Mouse (Mus musculus) C2C12 (cell line): ENCODE measurements around the gene Cdc34b. TPM values are rescaled to one million over a fixed set of nuclear protein-coding genes. Genes with fewer than 3 reads are reported as not detected.

ENCODE experiments used
- H3K27me3 ChIP-seq: one replicate; pipeline ENCODE4 v1.6.1; 2011; ENCODE audit not compliant: control insufficient read depth, insufficient read depth, insufficient read length
- H3K36me3 ChIP-seq: one replicate; pipeline ENCODE4 v1.6.1; 2011; ENCODE audit not compliant: control insufficient read depth, insufficient read depth
- H3K4me3 ChIP-seq: one replicate; pipeline ENCODE4 v1.5.1; 2011; ENCODE audit warnings: mild to moderate bottlenecking, control low read depth; ENCODE audit not compliant: poor library complexity, insufficient read depth, severe bottlenecking
- H3K79me2 ChIP-seq: one replicate; pipeline ENCODE4 v1.6.1; 2011; ENCODE audit not compliant: control insufficient read depth, insufficient read depth
- H3K79me3 ChIP-seq: one replicate; pipeline ENCODE4 v1.6.1; 2011; ENCODE audit warnings: low read depth, control low read depth
- H3ac ChIP-seq: one replicate; pipeline ENCODE3; 2011; ENCODE audit warnings: low read depth; ENCODE audit not compliant: control insufficient read depth, insufficient read length
- CEBPB ChIP-seq: IDR thresholded peaks from one replicate; pipeline ENCODE4 v1.6.1; 2011; ENCODE audit warnings: low read depth, mild to moderate bottlenecking, control low read depth, moderate library complexity
- FOSL1 ChIP-seq: IDR thresholded peaks from one replicate; pipeline ENCODE4 v1.8.0; 2011; ENCODE audit warnings: mild to moderate bottlenecking, low read length; ENCODE audit not compliant: poor library complexity, insufficient read depth, severe bottlenecking
- MYOD1 ChIP-seq: IDR thresholded peaks from one replicate; pipeline ENCODE4 v1.6.1; 2011; ENCODE audit warnings: low read depth; ENCODE audit not compliant: control insufficient read depth, insufficient read length
- USF1 ChIP-seq: IDR thresholded peaks from one replicate; pipeline ENCODE4 v1.6.1; 2011; ENCODE audit warnings: low read depth, mild to moderate bottlenecking, control low read depth, moderate library complexity
- polyA plus RNA-seq: library from polyadenylated mRNA; unstranded; fragments of >200 nt; fragmentation: generic; extraction: Trizol; gene quantifications from one replicate; pipeline ENCODE4 v1.2.1, GENCODE M21; 2012; ENCODE audit warnings: missing spikeins

The Cdc34b gene
- polyA plus RNA-seq, 1 experiment: 0.02 TPM

- Histone ChIP-seq H3K4me3 (no peak overlapping the region), H3K79me2 (no peaks in the 10 kb centered on the region), H3K79me3 (no peaks in the 10 kb centered on the region), H3ac (no peak overlapping the region), H3K36me3 (no peaks in the 10 kb centered on the region), H3K27me3 (no peaks in the 10 kb centered on the region)
- no peak for TF ChIP-seq MYOD1
- TF ChIP-seq USF1: no peak
- no peak for TF ChIP-seq CEBPB
- TF ChIP-seq FOSL1: no peak
Measured at GRCm38 (mm10) chr11:94791700-94792099, 50.1 kb downstream of the Cdc34b start.

Other genes starting within 250 kb of the Cdc34b start
- 0.25 TPM for gene Epn3, start 241.8 kb upstream of the Cdc34b start, polyA plus RNA-seq
- gene Mycbpap, start 220.0 kb upstream of the Cdc34b start, polyA plus RNA-seq: not detected
- gene Rsad1, start 192.5 kb upstream of the Cdc34b start, polyA plus RNA-seq: 3.2 TPM
- gene Chad, start 176.7 kb upstream of the Cdc34b start, polyA plus RNA-seq: 0.12 TPM
- gene Acsf2, start 139.9 kb upstream of the Cdc34b start, polyA plus RNA-seq: 2.7 TPM
- gene Lrrc59, start 112.0 kb upstream of the Cdc34b start, polyA plus RNA-seq: 346 TPM
- 57.0 TPM for gene Mrpl27, start 88.0 kb upstream of the Cdc34b start, polyA plus RNA-seq
- gene Eme1, start 87.8 kb upstream of the Cdc34b start, polyA plus RNA-seq: 10.1 TPM
- gene Xylt2, start 64.3 kb upstream of the Cdc34b start, polyA plus RNA-seq: 10.4 TPM
- not detected for gene Gm11541, start 37.3 kb upstream of the Cdc34b start, polyA plus RNA-seq
- 0.13 TPM for gene Tmem92, start 40.9 kb downstream of the Cdc34b start, polyA plus RNA-seq
- 2.3 TPM for gene Col1a1, start 194.4 kb downstream of the Cdc34b start, polyA plus RNA-seq
- not detected for gene Hils1, start 225.8 kb downstream of the Cdc34b start, polyA plus RNA-seq
- gene Sgca, start 234.5 kb downstream of the Cdc34b start, polyA plus RNA-seq: 5.3 TPM
- 31.8 TPM for gene Ppp1r9b, start 249.3 kb downstream of the Cdc34b start, polyA plus RNA-seq